Mouse (Mus musculus): ENCODE measurements around the gene Apba2.

GRCm38 (mm10) chr7:64743610-64744009, 242.1 kb downstream of the Apba2 start:
- TF ChIP-seq TCF12 (IDR thresholded peaks at IDR 0.05; ENCODE audit: insufficient read depth, poor library complexity, severe bottlenecking) (no peak), POLR2A (IDR thresholded peaks at IDR 0.05; ENCODE audit: insufficient read length, low read depth) (no peak), MYOG (IDR thresholded peaks at IDR 0.05; ENCODE audit: control insufficient read depth in 1 of 3, insufficient read depth in 1 of 3, insufficient read length in 2 of 3, low read depth in 2 of 3) (no peak), SRF (IDR thresholded peaks at IDR 0.05; ENCODE audit: control insufficient read depth, insufficient read length, low read depth) (no peak), TCF3 (IDR thresholded peaks at IDR 0.05; ENCODE audit: insufficient read length, low read depth) (no peak)

Data from myocyte (in vitro differentiated cells).